Mouse (Mus musculus) MEL (cell line): ENCODE measurements around the gene Crk.

Experiments used
- CTCF ChIP-seq, 3 experiments: IDR thresholded peaks in 2 of 3; conservative IDR thresholded peaks in 1 of 3; 2 replicates each; pipeline ENCODE4 v1.5.1; 2011 to 2012; ENCODE audit warnings: low read length in 3 of 3, low read depth in 2 of 3, mild to moderate bottlenecking in 2 of 3, improper control_type of control experiment in 1 of 3, inconsistent platforms in 1 of 3, mixed read lengths in 1 of 3, moderate library complexity in 1 of 3; ENCODE audit not compliant: control insufficient read depth in 1 of 3, insufficient read depth in 1 of 3, poor library complexity in 1 of 3, severe bottlenecking in 1 of 3
- ZC3H11A ChIP-seq: IDR thresholded peaks from 2 replicates; pipeline ENCODE4 v1.6.1; 2012; ENCODE audit warnings: low read depth, mild to moderate bottlenecking, inconsistent platforms, low read length, improper control_type of control experiment

GRCm38 (mm10) chr11:75716661-75717325, 37.7 kb downstream of the Crk start:
- no peak for TF ChIP-seq ZC3H11A
- peak in 1 of 3 experiments; percentile 26; a peak in 2 of 6 replicates for TF ChIP-seq CTCF (IDR thresholded peaks at IDR 0.05 in 2 of 3, conservative IDR thresholded peaks at IDR 0.05 in 1 of 3; ENCODE audit: control insufficient read depth in 1 of 3, insufficient read depth in 1 of 3, low read depth in 2 of 3, low read length in 3 of 3, poor library complexity in 1 of 3, severe bottlenecking in 1 of 3)
